Mouse (Mus musculus): ENCODE data around the gene Mtmr4. TPM values are rescaled to one million over a fixed set of nuclear protein-coding genes. Genes with fewer than 3 reads are reported as not detected.

Mtmr4 gene
- polyA plus RNA-seq, 1 experiment from 2014 or later = 68.8 TPM

DNA sequence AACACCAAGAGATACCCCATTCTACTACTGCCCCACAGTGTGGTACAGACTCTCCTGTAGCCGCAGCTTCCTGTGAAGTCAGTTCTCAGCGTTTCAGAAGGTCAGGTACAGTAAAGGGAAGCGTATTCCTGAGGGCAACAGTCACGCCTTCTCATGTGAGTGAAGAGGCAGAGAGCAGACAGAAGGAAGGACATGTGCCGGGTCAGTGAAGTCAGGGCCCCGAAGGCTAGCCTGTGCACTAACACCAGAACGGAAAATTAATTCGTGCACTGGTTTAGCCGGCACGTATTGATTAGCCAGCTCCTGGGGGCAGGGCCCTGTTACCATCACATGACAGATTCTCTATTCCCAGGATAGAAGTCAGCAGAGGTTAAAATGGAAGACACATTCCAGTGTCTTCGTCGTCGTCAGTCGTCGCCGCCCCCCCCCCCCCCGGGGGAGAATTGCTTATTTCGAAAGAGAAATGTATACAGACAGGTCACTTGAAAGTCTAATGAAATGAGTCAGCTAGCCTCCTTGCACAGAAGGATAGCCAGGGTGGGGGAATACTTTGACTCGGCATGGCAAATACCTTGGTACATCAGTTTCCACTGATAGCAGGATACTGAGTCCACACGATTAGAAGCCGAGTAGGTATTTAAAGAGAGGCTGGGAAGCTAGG is 17.3 kb upstream of the Mtmr4 start:
- peaks cover 64% of the 10 kb centered on the region for H3K4me1 ChIP-seq (replicated peaks)

DNA sequence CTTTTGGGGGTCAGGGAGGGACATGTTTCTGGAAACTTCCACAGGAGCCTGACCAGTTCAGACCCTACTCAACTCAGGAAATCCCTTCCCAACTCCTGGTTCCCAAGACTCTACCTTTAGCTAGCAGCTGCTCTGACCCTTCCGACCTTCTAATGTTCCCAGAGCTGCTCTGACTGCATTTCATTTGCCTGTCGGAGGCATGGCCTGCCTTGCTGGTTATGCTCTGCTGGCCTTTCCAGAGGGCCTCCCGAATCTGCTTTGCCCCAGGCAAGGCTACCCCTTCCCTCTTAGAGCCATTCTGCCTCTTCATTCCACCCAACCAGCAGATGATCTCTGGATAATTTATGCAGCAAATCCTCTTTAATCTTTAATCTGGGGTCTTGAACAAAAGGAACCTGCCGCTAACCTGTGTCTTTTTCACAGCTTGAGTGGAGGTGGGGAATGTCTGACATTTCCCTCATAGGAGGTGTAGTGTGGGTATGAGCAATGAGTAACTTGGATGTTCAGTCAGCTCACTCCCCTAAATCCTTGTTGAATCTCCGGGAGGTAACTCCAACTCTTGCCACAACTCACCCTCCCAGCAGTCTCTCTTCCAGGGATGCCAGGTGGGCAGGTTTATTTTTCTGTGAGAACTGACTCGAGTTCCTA is 14.2 kb upstream of the Mtmr4 start:
- DNase-seq (ENCODE audit: low spot score) = no peak
- H3K4me1 ChIP-seq (replicated peaks) = peaks cover 66% of the 10 kb centered on the region
- H3K27me3 ChIP-seq (ENCODE audit: insufficient read depth, poor library complexity, severe bottlenecking) = peaks cover 32% of the 10 kb centered on the region
- H3K4me3 ChIP-seq = peak overlapping the region; percentile 76
- 18% methylated on average over 6 of the region's 6 CpGs for WGBS
- no peaks in the 10 kb centered on the region for H3K9me3 ChIP-seq
- no peak overlapping the region for H3K27ac ChIP-seq
- H3K36me3 ChIP-seq = no peaks in the 10 kb centered on the region

More for the DNA sequence above, 17.3 kb upstream of the Mtmr4 start:
- no peak for DNase-seq (ENCODE audit: low spot score)
- Histone ChIP-seq H3K36me3 (no peaks in the 10 kb centered on the region), H3K4me3 (no peak overlapping the region), H3K27me3 (ENCODE audit: insufficient read depth, poor library complexity, severe bottlenecking) (peaks cover 24% of the 10 kb centered on the region), H3K9me3 (no peaks in the 10 kb centered on the region), H3K27ac (no peak overlapping the region)
- WGBS = 66% methylated on average over 21 of the region's 21 CpGs

DNA sequence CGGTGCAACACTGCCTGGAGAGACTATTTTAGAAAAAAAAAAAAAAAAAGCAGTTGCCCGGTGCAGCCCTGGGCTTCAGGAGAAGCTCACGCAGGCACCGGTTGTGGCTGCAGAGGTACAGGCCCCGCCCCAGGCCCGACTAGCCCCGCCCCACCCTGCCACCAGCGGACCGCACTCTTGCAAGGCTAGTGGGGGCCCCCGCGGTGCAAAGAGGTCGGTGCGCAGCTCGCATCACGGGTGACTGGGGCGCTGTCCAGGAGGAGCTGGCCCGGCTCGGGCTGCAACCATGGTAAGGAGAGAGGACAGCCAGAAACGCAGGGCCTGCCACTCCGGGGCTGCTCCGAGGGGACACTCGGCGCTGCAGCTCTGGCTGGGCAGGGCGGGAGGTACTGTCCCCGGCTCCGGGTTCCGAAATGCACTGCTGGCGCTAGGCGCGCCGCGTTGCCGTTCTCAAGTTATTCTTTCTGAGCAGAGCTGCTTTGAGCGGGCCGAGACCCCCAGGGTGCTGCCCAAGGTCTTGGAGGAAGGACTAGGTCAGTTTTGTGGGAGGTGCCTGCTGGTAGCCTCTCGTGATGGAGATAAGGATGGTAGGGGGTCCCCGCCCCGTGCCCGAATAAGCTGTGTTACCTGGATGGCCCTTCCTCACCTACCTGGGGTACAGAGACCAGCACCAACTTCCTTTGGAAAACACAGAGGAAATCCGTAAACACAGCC is 13.6 kb upstream of the Mtmr4 start:
- H3K36me3 ChIP-seq = no peaks in the 10 kb centered on the region
- peak overlapping the region; percentile 84 for H3K27ac ChIP-seq
- peaks cover 32% of the 10 kb centered on the region for H3K27me3 ChIP-seq (ENCODE audit: insufficient read depth, poor library complexity, severe bottlenecking)
- peak; percentile 62 for DNase-seq (ENCODE audit: low spot score)
- H3K4me1 ChIP-seq (replicated peaks) = peaks cover 64% of the 10 kb centered on the region
- WGBS = under 1% methylated on average over 40 of the region's 40 CpGs
- no peaks in the 10 kb centered on the region for H3K9me3 ChIP-seq
- peak overlapping the region; percentile 76 for H3K4me3 ChIP-seq

- Histone ChIP-seq H3K9me3 (no peaks in the 10 kb centered on the region), H3K27ac (peak overlapping the region; percentile 84; the same call in 1 of the 2 replicates), H3K4me1 (replicated peaks) (peaks cover 57% of the 10 kb centered on the region), H3K36me3 (no peaks in the 10 kb centered on the region), H3K27me3 (ENCODE audit: insufficient read depth, poor library complexity, severe bottlenecking) (peaks cover 32% of the 10 kb centered on the region), H3K4me3 (peak overlapping the region; percentile 76)
- 12% methylated on average over 10 of the region's 10 CpGs for WGBS
- DNase-seq (ENCODE audit: low spot score) = peak; percentile 31
Measured at GRCm38 (mm10) chr11:87578963-87579601, 12.9 kb upstream of the Mtmr4 start.

DNA sequence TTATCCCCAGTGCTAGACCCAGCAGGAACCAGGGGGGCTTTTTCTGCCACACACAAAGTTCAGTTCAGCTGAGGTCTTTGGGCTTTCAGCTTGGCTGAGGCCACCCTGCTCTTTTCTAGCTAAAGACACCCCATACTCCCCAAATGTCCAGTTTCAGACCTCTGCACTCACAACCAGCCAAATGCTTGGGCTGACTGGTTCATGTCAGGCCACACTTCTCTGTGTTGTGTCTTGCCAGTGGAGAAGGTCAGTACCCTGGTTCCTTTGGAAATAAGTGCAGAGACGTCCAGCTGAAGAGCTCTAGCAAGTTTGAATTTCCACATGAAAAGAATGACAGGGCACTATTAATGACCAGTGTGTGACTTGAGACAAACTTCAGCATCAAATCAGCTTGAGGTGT is 12.2 kb upstream of the Mtmr4 start:
- H3K4me3 ChIP-seq = no peak overlapping the region
- no peak for DNase-seq (ENCODE audit: low spot score)
- H3K27me3 ChIP-seq (ENCODE audit: insufficient read depth, poor library complexity, severe bottlenecking) = peaks cover 32% of the 10 kb centered on the region
- WGBS = 47% methylated on average over 1 of the region's 1 CpGs
- H3K4me1 ChIP-seq (replicated peaks) = peaks cover 51% of the 10 kb centered on the region
- H3K9me3 ChIP-seq = no peaks in the 10 kb centered on the region
- H3K27ac ChIP-seq = no peak overlapping the region
- no peaks in the 10 kb centered on the region for H3K36me3 ChIP-seq

DNA sequence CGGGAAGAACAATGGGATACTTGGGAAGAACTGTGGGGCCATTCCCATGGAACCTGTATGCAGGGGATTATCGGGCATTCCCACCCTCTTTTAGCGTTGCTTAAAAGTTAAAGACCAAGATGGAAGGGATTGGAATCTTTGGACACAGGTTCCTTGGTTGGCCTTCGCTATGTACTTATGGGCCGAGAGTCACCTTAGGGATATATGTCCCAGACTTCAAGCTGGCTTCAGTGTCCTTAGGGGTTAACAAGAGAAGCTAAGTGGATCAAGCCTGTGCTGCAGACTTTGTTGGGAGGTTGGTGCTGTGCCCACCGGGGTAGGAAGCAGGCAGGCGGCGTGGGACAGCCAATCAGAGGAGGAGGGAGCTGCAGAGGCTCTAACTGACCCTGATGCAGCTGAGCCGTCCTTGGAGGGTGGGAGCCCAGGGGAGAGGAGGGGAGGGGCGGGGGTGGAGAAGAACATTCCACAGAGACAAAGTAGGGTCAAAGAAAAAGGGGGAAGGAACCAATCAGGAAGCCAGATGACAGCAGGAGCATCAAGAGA is 11.3 kb upstream of the Mtmr4 start:
- Histone ChIP-seq H3K27ac (no peak overlapping the region), H3K36me3 (no peaks in the 10 kb centered on the region), H3K27me3 (ENCODE audit: insufficient read depth, poor library complexity, severe bottlenecking) (peaks cover 30% of the 10 kb centered on the region), H3K4me1 (replicated peaks) (peaks cover 43% of the 10 kb centered on the region), H3K9me3 (no peaks in the 10 kb centered on the region), H3K4me3 (no peak overlapping the region)
- DNase-seq (ENCODE audit: low spot score) = no peak
- 47% methylated on average over 10 of the region's 10 CpGs for WGBS

DNA sequence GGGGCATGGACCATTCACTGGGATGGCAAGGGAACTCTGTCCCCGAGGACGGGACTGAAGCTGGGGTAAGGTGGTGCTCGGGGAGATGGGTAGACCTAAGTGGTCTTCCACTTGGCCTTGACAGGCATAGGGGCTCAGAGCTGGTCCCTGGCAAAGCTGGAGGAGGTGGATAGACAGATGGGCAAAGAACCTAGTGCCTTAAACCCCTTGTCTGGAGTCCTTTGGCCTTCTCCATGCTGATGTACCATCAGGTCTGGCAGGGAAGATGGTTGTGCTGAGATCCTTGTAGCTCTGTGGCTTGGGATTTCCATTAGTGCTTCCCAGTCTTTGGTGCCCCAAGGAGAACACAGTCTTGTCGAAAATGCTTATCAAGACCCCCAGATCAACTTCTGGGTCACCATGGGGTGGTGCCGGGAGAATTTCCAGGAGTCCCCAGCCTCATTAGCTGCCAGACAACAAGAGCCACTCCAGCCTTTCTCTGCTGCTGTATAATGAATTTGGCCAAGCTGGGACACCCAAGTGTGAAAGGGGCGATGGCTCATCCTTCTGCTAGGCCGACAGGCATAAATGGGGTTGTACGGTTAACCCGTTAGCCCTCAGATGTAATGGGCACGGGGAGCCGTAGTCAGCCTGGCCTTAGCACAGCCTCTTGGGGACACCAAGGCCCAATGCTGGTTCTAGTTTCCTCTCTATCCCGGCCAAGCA is 10.6 kb upstream of the Mtmr4 start:
- peaks cover 43% of the 10 kb centered on the region for H3K4me1 ChIP-seq (replicated peaks)
- H3K36me3 ChIP-seq = no peaks in the 10 kb centered on the region
- no peak overlapping the region for H3K27ac ChIP-seq
- H3K27me3 ChIP-seq (ENCODE audit: insufficient read depth, poor library complexity, severe bottlenecking) = peaks cover 26% of the 10 kb centered on the region
- H3K9me3 ChIP-seq = no peaks in the 10 kb centered on the region
- 86% methylated on average over 12 of the region's 12 CpGs for WGBS
- H3K4me3 ChIP-seq = no peak overlapping the region
- no peak for DNase-seq (ENCODE audit: low spot score)

DNA sequence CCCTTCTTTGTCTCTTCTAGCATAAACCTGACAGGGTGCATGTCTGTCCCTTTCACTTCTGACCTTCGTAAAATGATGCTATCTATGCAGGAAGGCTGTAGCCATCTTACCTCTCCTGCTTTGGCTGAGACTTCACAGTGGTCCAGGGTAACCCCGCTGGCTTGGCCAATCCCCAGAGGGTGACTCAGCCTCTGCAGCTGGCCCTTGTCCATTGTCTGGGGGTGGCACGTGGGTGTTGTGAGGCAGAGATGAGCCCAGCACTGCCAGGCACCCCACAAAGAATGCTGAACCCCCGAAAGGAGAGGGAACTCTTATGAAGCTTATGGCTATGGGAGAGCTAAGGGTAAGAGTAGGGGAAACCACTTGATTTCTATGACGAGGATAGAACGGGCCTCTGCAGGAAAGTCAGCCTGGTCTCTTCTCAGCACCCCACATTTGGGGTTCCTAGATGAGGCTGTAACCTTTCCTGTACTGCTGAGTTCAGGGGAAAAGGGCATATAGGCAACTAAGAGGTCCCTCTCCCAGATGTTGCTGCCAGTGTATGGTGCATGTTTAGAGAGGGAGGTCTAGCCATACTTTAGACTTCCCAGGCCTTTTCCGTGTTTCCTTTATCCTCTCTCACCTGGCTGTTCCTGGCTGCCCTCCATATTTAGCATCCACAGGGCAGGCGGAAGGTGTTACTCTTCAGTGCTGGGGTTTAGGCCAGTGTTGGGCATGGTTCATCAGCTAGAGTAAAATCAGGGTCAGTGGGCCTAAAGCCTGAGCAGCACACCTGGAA is 9.8 kb upstream of the Mtmr4 start:
- Histone ChIP-seq H3K4me1 (replicated peaks) (peaks cover 41% of the 10 kb centered on the region), H3K36me3 (no peaks in the 10 kb centered on the region), H3K27ac (no peak overlapping the region), H3K4me3 (no peak overlapping the region), H3K27me3 (ENCODE audit: insufficient read depth, poor library complexity, severe bottlenecking) (peaks cover 21% of the 10 kb centered on the region), H3K9me3 (no peaks in the 10 kb centered on the region)
- DNase-seq (ENCODE audit: low spot score) = no peak
- 86% methylated on average over 8 of the region's 8 CpGs for WGBS

- 85% methylated on average over 6 of the region's 6 CpGs for WGBS
- Histone ChIP-seq H3K36me3 (no peaks in the 10 kb centered on the region), H3K27me3 (ENCODE audit: insufficient read depth, poor library complexity, severe bottlenecking) (peaks cover 14% of the 10 kb centered on the region), H3K4me3 (no peak overlapping the region), H3K9me3 (no peaks in the 10 kb centered on the region), H3K4me1 (replicated peaks) (peaks cover 28% of the 10 kb centered on the region), H3K27ac (no peak overlapping the region)
- no peak for DNase-seq (ENCODE audit: low spot score)
Measured at GRCm38 (mm10) chr11:87583291-87584034, 8.5 kb upstream of the Mtmr4 start.

DNA sequence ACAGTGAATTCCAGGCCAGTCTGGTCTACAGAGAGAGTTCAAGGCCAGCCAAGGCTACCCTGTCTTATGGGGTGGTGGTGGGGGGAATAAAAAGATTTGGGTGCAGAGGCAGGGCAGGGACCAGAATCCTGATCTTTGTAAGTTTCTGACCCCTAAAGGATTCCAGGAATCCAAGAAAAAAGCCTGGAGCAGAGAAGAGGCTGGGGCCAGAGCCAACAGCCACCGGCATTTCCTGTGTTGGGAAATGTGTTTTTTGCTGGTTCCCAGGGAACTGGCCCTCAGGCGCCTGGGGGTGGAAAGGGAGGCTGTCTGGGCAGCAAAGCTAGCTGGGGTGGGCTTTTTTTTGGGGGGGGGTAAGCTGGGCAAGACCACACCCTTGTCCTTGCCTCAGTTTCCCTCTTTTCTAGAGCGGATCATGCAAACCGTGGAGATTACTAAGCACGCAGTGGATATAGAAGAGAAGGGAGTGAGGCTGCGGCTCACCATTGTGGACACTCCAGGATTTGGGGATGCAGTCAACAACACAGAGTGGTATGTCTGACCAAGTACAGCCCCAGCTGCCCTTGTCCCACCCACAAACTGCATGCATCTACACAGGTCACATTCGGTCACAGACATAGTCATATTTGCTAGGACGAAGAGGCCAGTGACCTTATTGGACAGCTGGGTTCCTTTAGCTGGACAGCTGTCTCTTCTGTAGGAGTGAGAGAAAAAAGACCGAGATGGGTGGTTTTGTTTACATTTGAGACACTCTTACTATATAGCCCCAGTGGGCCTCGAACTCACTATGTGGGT is 7.1 kb upstream of the Mtmr4 start:
- Histone ChIP-seq H3K4me3 (no peak overlapping the region), H3K27ac (no peak overlapping the region), H3K4me1 (replicated peaks) (peaks cover 29% of the 10 kb centered on the region), H3K9me3 (no peaks in the 10 kb centered on the region), H3K36me3 (no peaks in the 10 kb centered on the region), H3K27me3 (ENCODE audit: insufficient read depth, poor library complexity, severe bottlenecking) (peaks cover 5% of the 10 kb centered on the region)
- DNase-seq (ENCODE audit: low spot score) = no peak
- 84% methylated on average over 10 of the region's 10 CpGs for WGBS

Data from hindbrain, embryonic 10.5 days (tissue).